Mouse (Mus musculus) cerebellum, postnatal 4 days (tissue): ENCODE measurements around the gene Hexb.

Experiments used
- DNase-seq, 2 experiments: peaks; one replicate each; pipeline ENCODE4 v3.0.0; 2022; ENCODE audit warnings: low spot score in 2 of 2, mixed read lengths in 1 of 2

Gene Hexb

DNA sequence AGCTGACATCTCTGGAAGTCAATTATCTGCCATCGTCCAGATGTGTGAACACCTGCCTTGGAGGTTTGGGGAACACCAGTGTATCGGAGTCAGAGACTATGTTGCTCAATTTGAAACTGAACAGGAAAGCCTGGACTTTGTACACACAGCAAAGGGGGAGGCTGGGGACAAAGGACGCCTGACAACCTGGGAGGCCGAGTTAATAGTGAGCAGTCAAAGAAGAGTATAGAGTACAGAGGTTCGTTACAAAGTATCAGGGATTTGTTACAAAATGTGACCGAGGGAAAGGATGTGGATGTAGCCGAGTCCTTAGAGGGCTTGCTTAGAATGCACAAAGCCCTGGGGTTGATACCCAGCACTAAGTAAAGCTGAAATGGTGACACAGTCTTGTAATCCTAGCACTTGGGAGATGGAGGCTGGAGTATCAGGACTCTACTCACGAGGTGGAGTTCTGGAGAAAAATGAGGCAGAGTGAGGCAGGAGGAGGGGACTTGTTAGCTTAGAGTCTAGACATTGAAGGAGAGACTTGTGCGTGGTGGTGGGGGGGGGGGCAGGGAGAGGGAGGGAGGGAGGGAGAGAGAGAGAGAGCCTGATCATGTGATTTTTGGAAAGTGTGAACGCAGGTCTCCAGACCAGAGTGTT, 26.3 kb upstream of the Hexb start:
- DNase-seq, result no peak

DNA sequence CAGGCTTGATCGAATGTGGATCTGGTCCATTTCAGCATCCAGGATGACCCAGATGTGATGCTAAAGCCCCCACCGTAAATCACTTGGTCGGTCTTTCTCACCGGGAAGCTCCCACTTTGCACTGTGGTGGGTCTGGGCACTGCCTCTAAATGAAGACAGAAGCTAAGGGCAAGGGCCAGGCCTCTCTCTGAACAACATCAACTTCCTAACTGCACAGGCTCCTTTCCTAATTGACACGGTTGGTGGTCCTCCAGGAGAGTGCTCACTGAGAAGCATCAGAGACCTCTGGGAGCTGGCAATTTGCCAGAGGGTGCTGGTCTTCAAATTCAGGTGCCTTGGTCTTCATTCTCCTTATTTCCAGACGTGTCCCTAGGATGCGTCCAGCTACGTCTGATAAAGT, 25.7 kb upstream of the Hexb start:
- DNase-seq, result no peak

DNA sequence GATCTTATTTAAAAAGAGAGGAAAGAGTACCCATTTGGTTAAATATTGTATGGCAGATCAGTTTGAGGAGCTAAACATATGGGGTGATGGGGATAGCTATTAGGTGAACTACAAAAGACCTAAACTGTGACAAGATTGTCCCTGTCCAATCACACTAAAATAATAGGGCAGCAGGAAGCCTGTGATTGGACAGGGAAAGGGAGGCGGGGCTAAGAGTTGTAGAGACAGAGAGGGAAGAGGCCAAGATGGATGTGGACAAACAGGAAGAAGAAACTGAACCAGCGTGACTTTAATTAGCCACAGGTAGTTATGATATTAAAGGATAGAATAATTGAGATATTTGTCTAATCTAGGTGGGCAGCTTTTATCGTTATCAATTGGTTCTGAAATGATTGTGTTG, 21.9 kb upstream of the Hexb start:
- DNase-seq, result no peak

DNA sequence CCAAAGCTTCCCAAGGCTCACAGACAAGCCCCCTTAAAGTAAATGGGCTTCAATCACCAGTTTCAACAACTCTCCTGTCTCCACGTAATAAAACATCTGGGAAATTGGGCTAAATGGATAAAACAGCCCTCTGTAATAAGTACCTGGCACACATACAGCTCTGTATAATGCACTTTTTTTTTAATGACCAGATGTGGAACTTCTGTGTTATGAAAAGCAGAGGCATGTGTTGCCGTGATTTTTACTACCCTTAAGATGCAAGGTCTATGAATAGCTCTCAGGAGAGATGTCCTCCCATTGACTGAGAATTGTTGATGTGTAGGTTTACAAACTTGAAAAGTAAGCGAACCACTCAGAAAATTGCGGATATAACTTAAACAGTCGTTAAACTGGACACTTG, 18.0 kb upstream of the Hexb start:
- DNase-seq, result no peak

DNA sequence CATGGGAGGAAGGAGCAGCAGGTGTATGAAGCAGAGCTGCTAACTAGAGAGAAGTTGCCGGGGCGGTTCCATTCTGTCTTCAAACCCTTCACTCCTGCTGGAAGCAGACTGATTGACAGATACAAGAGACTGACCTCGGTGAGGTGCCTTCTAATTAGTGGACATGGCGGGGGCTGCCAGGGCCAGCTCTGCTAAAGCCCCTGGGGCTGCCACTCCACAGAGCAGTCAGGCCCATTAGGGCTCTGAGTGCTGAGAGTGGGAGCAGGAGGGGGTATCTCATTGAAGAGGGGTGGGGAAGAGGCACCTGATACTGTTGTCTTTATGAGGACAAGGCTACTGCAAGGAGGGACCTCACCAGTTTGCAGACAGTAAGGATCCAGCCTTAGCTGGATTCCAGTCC, 17.4 kb upstream of the Hexb start:
- no peak for DNase-seq

DNA sequence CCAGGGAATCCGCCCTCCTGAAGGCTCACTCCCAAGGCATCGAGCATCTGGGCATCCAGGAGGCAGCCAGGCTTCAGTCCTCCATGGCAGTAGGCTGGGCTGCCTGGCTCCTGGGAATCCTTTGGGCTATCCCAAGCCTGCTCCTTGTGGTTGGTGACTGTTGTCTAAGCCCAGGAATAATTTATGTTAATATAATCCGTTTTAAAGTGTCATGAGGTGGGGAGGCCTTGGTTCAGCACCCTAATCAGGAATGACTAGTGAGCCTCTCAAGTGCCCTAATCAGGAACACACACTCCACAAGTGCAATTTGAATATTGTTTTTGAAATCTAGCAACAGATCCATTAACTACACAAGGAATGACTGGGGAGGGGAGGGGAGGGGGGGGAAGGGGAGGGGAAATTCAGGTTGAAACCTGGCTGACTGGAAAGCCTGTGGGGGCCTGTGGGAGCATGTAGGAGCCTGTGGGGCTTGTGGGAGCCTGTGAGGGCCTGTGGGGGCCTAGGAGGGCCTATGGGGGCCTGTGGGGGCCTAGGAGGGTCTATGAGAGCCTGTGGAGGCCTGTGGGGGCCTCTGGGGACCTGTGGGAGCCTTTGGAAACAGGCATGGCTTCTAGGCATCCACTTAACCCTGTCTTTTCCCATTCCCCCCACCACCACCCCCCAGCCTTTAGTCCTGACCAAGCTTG, 16.6 kb upstream of the Hexb start:
- no peak for DNase-seq

DNA sequence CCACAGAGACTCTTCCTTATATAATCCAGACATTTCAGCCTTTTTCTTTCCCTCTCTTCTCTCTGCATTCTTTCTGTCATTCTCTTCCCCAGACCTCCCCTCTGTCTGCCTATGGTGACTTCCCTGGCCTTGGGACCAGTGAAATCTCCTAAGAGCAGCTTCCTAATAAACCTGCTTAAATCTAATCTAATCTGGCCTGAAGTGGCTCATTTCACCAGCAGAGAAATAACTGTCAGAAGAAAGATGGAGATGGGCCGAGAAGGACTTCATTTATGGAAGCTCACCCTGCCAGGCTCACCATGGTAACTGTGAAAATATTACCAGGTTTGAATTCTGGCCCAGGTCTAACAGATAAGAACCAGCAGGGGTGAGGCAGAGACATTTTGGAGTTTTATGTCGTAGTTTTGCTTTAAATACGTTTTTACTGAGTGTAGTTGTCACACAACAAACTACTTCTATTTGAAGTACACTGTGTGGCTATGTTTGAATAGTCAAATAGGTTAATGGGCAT, 10.4 kb upstream of the Hexb start:
- no peak for DNase-seq

DNA sequence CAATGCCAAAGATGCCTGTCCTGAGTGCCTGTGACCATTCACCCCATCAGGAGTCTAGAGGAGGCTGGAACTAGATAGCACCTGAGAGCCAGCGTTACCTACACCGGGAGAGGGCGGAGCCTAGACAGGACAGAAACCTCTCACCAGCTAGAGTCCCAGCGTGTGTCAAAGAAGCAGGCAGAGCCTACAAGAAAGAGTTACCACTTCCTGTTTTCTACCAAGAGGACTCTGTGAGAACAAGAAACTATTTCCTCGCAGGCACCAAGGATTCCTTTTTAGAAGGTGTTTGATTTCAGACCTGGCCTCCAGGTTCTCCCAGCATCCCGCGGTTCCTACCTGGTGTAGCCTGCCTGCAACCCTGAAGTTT, 9.9 kb upstream of the Hexb start:
- DNase-seq, result no peak

DNA sequence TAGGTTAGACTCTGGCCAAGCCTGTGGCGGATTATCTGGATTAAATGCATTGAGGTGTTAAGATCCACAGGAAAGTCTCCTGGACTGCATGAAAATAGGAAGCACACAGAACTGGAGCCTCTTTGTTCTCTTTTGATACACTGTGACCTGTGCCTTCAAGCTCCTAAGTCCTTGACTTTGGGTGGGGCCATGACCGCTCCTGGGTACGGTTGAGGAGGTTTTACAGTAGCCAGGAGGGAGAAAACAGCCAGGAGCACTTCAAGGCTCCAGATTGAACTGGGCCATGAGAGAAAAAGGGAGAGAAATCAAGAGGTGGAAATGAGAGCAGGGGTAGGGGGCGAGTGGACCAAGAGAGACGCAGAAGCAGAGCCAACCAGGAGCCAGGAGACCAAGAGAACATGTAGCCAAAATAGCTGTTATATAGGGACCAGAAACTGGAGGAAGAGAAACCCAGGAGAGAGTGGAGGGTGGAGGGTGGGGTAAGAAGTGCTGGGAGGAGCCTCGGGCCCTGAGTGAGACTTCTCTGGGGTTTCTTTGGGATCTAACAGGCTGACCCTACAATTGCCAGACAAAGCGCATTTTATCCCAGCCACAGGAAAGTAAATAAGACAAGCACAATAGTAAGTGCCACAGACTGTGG, 9.4 kb upstream of the Hexb start:
- no peak for DNase-seq

DNA sequence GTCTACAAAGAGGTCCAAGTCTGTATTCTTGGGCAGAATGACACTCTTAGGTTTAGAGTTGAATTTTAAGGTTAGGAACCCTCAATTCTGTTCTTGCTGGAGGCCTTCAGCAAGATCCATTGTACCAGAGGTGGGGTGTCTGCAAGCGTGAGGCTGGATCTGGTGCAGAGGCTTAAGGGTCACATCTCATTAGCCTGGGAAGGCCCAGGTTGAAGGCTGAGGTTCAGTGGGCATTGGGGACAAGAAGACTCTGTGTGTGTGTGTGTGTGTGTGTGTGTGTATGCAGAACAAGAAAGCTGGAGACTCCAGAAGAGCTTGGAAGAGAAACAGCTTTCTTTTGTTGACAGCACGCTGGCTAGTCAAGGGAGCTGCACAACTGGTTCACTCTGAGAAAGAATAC, 7.9 kb upstream of the Hexb start:
- DNase-seq, result no peak

DNA sequence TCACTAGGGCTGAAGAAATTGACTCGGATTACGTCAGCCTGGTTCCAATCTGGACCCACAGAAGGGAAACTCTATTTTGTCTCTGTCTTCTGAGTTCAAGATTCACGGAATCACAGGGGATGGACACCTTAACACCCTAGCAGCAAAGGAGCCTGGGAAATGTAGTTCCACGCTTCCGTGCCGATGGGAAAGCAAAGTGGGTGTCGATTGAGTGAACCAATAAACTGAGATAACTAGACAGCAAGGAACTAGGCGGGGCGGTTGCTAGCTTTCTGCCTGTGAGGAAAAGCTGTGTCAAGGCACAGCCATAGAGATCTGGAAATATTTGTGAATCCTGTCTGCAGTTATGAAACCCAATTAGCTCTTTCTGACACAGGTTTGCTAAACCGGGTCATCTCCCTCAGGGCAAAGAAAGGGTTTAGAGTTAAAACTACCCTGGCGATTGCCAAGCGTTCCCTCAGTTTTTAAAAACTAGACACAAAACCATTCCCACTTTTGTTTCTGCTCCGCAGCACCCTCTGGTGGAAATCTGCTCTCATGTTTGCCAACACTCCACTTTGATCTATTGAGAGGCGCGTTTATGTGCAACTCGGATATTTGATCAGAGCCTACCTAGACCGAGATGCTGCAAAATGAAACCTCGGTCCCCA, 7.0 kb upstream of the Hexb start:
- peak; percentile 58 to 82 for DNase-seq

DNA sequence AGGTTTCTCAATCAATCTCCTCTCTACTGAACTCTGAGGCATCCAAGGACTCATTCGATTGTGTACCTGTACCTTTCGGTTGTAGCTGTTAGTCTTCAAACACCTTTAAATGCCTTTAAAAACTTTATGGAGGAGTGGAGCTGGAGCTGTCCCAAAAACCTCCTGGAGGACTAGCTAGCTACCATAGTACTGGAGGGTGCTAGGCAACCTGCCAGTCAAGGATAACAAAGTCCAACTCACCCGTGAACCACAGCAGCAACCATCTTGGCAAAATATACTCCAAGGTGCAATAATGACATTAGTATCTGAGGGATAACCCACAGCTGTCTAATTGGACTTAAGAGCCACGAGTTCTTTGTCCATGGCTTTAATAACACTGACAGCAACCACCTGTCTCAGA, 3.7 kb upstream of the Hexb start:
- DNase-seq, result no peak

DNA sequence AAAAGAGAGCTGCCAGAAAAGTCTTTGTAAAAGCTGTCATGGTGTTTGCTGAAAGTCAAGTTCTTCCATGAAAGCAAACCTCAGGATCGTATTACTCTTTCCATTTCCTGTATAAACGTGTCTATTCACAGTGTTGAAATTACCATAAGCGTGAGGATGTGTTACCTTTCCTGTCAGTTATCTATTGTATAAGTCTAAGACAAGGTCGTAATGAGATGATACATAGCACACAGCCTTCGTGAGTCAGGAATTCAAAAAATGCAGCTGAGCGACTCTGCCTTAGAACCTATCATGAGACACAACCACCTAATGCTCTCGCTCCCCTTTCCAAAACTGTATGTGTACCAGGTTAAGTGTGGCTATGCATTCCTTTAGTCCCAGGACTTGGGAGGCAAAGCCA, 2.9 kb upstream of the Hexb start:
- no peak for DNase-seq

DNA sequence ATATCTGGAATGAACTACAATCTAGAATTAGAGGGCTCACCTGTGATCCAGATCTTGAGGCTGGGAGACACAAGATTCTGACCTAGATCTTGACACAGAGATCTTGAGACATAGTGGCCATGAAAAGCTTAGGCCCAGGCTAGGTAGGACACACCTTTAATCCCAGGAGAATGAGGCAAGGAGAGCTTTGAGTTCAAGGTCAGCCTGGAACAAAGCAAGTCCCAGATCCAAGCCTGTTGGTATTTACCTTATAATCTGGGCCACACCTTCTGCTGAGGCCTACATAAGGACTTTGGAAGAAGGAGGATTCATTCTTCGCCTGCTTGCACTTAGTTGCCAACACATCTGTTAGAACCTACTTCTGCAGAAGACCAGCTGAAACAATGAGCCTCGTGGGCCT, 966 bp upstream of the Hexb start:
- DNase-seq, result no peak

DNA sequence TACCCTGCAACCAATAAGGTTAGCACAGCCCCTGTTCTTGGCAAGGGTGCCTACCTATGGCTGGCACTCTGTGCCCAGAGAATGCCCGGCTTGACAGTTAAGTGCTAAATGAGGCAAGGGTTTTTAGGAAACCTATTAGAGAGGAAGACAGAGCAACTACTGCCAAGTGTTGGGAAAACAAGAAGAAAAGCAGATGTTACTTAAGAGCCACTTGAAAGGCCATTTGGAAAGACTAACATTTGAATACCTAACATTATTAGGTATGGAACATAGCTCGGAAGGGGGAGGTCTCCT, 1.3 kb downstream of the Hexb start:
- DNase-seq, result no peak

DNA sequence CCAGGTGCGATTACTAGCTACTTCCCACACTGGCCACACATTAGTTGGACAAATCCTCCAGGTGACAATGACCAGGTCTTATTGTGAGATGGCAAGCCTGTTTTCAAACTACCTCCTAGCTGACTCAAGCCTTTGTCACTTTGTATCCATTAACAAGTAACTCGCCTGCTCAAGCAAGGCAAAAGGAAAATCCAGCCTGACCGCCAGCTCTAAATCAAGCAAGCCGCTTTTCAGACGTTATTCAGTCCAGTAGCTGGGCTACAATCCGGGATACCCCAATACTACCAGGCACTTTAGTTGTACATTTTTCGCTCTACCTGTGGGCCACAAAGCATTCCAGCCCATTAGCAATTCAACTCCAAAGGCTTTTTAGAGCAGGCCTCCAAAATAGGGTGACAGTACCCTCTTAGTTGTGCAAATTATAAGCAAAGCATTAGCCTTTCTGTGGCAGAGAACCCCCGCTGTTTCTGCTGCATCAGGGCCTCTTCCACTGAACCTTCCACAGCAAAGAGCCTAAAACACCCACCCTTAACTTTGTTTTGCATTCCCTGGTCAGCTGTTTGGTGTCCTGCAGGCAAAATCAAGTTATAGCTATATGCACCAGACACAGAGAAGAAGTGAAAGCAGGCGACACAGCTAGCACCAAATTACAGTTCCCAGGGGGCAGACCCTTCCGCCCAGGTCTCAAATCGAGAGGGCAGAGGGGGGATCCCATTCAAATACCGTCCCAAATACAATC, 1.8 kb downstream of the Hexb start:
- no peak for DNase-seq

DNA sequence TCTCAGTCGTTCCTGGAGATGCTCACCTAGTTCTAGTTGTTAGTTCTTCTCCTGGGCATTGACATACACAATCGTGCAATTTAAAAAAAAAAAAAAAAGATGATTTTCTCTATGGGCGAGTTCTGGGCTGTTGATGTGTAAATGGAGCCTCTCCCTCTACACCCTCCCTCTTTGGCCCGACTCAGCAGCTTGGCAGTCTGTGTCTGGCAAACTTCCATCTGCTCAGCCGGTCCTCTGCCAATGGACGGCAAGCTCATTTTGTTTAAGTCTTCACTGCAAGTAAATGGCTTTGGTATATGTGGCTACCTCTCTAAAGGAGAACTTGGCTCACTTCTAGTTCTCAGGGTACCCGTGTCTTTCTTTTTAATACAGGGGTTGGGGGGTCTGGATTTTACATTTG, 4.7 kb downstream of the Hexb start:
- peak; percentile 39 to 76 for DNase-seq

DNA sequence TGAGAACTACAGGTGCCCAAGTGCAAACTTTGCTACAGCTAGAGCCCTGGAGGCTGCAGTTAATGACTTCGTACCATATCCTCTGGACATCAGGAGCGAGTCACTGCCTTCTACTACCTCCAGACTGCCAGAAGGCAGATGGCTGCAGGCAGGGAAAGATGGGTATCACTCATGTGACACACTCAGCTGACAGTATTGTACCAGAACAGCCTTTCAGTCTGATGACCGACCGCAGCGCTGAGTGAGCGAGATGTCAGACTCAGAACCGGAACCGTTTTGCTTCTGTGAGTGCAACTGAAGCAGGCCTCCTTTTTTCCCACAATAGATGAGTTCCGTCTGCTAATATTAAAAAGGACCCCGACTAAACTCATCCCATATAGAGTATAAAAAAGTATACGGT, 5.5 kb downstream of the Hexb start:
- no peak for DNase-seq

DNA sequence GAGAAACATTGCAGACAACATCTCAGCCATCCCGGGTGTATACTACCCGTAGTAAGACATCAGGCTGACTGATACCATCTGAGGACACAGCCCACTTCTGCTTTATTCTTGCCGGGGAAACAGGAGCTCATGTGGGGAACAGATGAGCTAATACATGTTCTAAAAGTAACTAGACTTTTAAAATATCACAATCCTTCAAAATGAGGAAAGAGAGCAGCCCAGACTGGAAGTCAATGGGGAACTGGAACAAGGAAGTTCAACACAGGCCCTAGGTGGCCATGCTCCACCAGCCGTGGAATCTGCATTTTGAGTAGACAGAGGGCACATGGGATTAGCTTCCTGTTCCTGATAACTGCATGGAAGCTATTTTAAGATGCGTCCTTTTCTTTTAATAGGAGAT, 10.5 kb downstream of the Hexb start:
- no peak for DNase-seq

DNA sequence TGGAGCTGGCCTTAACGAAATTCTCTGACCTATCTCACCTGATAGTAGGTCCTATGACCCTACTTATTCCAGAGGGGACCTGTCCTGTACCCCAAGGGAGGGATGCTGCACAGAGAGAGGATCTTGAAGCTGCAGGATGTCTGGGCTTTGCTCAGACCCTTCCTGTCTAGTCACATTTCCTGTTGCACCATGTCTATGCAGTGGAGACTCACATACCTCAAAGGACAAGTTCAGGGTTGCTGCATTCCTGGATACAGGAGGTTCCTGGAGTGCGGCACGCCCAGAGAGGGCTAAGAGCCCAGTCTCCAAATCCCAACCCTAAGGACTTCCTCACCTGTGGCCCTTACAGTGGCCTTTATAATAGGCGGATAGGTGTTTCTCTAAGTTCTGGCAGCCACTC, 11.8 kb downstream of the Hexb start:
- no peak for DNase-seq

DNA sequence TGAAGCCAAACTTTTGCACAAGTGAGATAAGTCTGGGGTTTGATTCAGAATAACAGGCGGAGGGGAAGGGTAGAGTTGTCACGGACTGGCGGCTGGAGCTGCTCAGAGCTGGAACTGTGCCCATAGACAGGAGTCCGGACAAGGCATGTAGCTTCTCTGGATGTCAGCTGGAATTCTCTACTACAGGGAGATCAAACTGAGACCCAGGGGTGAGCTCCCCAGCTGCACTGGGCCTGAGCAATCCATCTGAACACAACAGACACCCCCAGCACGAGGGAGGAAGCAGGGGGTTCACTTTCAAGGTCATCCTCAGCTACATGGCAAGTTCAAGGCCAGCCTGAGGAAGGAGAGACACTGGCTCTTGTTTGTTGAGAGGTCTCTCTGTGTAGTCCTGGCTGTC, 13.5 kb downstream of the Hexb start:
- DNase-seq, result no peak

DNA sequence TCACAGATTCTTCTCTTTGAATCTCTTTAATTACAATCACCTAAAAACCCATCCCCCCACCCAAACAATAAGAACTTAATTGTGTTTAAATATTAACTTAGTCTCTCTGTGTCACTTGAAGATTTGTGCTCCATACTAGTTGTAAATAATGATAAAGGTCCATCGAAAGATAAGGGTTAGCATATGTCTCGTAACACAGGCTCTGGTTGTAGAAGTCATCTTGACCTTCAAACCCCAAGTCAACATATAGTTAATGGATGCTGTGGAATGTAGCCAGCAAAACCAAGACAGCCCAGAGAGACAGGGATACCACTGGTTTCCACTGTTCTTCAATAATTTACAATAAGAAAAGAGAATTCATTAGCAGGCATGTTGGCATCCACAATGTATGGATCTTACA, 14.0 kb downstream of the Hexb start:
- no peak for DNase-seq
